Mouse (Mus musculus): ENCODE results near the gene Tmem183a.

Tmem183a gene

DNA sequence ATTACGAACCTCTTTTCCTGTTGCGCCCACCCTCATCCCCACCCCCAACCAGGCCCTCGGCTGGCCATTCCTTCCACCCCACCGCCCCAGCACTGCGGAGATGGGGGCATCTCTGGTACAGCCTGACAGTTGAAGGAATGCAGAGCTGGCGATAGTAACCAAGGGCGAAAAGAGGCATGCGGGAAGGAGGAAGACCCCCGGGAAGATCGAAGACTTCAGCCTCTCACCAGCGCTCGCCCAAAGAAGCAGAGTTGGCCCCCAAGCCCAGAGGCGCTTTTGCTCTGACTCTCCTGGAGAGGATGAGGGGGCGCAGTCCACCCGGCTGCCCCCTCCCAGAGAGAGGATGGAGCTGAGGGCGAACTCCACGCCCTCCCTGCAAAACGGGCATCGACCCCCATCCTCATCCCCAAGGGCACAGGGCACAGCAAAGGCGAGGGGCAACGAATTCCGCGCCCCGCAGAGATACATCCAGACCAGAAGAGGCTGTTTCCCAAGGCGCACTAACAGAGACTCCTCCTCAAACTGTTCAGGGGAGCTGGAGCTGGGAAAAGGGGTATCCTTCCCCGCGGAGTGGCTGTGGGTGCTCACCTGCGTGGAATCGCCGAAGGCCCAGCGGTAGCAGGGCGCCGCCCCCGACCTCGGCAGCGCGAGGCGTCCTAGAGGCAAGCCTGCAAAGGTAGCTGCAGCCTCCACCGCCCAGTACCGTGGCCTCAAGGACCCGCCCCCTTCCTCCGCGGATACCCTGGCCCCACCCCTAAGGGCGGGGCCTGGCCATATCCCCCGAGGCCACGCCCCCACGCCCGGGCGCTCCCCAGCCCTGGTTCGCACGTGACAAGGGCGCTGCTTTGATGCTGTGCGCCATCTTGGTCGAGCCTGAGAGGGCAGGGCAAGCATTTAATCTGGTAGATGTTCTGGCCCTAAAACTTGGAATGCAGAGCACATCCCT lies 17.5 kb downstream of the Tmem183a start:
- peak; percentile 61 to 65 for DNase-seq (ENCODE audit: low spot score in 2 of 2)

DNA sequence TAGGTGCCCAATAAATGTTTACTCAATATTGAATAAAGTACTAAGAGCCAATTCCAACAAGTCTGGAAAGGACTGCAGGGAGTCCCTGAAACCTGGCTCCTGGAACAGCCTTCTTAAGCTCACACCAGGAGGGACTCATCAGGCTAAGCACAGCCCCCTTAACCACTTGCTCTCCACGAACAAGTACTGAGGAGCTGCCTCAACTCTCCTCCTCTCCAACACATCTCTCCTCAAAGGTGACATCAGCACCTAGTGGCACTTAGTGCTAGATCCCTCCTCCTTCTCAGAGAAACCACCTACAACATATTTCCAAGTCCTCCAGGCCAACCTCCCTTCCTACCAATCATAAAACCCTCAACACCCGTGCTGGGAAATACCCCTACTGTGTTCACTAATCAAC lies 18.2 kb downstream of the Tmem183a start:
- DNase-seq (ENCODE audit: low spot score in 2 of 2): no peak

DNA sequence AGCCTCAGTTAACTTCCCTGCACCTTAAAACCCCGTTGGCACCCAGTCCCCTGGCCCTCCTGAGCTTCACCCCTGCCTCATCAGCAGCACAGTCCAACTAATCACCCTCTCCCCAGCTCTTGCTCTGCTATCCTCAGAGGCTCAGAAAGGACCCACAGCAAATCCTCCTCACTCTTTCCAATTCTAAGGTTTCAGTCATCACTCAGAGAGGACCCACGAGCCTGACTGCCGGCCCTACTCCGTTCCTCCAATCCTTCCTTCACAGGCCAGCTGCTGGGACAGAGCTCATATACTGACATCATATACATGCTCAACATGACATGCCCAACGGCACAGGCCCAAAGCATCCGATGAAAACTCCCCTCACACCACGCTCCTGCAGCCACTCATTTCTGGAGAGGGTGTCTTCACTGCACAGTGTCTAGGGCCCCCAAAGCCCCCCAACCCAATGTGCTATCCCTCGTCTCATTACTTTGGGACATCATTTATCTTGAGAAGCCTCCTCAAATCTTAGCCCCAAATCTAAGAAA lies 18.9 kb downstream of the Tmem183a start:
- no peak for DNase-seq (ENCODE audit: low spot score in 2 of 2)

DNA sequence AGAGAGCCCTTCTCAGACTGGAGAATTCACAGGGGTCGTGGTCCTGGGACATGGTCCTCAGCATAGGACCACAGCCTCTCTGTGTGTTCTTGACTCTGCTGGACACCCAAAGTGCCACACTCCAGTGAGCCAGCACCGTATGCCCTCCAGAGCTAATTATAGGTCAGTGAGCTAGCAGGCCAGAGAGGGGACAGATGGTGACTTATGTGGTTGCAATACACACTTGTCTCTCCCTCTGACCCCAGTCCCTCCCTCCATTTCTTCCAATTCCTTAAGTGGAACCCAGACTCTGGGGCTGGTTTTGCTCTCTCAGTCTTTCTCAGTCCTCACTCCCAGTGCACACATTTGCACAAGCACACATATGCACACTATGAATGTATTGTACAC lies 19.5 kb downstream of the Tmem183a start:
- DNase-seq (ENCODE audit: low spot score in 2 of 2): no peak

DNA sequence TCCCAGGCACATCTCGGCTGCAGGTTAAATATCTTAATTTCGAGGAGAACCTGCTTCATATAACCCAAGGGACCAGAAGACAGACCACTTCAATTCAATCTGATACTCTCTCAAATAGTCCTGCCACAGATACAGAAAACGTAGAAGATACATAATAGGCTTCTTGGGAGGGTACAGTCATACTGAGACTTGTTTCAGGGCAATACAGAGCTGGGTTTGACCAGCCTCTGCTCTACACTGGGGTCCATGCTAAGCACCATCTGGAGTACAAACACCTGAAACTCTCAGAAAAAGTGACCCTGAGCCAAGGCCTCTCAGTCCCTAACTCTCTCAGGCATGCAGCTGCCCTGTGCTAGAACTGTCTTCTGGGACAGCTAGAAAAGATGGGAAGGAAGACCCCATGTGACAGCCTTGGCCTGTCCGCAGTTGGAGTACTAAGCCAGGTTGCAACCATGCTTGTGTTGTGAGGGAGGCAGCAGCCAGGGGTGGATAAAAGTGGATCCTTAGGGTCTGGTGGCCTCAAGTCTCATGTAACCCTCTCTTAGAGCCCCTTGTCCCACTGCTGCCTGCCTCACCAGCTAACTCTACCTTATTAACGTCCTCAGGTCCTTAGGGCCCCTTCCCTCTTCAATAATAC lies 20.0 kb downstream of the Tmem183a start:
- no peak for DNase-seq (ENCODE audit: low spot score in 2 of 2)

DNA sequence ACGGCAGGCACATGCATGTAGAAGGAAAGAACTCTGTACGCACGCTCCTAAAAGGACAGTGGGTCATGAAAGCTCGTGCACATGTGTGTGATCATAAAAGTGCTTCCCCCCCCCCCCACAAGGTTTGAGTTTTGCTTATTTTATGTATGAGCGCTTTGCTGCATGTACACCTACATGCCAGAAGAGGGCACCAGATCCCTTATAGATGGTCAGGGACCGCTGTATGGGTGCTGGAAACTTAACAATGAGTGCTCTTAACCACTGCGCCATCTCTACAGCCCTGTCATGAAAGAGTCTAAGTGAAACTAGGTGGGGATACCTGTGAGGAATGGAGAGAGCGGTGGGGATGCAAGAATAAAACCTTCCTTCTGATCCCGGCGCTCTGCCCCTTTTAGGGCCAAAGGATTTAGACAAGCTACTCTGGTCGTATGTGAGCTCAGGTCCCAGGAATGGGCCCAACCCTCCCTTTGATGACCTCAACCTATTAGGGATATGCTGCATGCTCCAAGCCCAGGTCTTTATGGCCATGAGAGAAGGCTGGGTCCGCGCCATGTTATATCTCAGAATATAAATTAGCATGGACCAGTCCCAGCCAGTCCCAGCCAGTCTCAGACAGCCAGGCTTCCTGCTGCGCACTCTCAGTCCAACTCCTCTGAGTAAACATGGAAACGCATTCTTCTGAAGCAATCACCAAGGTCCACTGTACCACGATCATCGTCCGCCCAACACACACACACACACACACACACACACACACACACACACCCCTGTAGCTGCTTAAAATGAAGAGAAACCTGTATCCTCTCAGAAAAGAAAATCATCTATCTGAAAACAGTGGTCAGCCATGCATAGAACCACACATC lies 21.8 kb downstream of the Tmem183a start:
- no peak for DNase-seq (ENCODE audit: low spot score in 2 of 2)

DNA sequence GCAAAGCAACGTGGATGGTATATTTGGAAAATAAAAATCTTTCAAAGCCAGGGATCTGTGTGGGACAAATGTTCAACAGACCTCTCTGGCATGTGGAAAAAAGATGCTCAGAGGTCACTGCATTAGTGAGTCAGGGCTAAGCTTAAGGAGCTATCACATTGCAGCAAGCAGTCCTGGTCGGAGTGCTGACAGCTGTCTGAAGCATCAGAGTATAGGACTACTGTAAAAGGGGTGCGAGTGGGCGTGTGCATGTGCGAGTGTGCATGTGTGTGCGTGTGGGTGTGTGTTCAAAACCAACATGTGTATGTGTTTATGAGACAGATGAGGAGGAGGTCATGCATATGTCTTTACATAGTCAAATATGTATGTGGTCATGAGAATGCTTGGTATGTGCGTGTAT lies 22.6 kb downstream of the Tmem183a start:
- no peak for DNase-seq (ENCODE audit: low spot score in 2 of 2)

DNA sequence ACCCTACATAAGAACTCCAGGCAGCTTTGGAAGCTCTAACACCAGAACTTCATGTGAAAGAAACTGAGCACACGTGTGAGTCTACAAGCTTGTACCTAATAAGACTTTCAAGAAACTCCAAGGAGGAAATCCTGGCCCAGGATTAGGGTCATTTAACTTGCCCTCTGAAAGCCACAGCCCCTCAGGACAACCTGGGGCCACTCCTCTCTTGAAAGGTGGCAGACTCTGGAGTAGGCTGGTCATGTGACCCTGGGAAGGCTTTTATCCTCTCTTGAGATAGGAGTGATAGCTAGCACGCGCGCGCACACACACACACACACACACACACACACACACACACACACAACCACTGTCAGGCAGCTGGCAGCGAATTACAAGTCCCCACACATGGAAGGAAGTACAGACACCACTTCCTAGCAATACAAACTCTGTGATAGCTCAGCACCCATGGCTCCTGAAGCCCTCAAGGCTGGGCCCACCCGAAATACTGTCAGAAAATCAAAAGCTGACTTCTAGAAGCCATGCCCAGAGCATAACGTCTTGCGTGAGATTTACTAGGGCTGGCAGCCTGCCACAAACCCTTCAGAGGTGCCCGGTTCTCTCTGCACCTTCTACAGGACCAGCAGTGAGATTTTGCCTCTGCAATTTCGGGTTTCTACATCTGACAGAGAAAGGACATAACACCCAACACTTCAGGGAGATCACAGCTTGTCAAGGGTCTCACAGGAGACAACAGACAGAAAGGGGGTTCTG lies 24.6 kb downstream of the Tmem183a start:
- no peak for DNase-seq (ENCODE audit: low spot score in 2 of 2)

DNA sequence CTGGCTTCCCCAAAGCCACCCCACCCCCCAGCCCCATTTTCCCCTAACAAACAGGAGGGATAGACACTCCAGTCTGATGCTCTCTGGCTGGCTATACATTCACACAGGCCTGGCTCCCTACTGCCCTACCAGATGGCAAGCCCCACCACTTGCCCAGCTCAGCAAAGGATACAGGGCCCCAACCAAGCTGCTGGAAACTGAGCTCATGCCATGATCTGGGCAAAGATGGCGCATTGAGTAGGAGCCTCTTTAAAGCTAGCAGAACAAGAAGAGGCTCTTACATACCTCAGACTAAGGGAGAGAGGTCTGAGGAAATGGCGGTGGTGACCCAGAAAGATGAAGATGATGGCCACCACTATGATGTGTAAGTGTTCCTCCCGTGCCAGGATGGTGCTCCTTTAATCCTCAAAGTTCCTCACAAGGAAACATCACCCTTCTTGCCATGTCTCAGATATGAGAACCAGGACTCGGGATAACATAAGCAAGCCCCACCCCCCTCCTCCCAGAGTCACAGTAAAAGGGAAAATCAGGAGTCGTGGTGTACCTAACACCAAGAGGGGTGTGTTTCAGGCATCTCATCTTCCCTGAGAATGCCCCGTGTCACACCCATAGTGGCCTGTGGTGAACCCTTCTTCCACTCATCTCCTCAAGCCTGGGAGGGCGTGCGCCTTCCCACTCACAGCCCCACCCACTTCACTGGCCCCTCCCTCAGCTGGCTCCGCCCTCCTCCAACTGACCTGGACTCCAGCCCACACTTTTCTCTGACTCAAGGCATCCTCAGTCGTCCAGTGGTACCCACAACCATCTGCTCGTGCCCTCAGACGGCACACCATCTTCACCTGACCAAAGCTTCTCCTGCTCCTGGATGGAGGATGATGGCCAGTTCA lies 25.6 kb downstream of the Tmem183a start:
- DNase-seq (ENCODE audit: low spot score in 2 of 2): no peak

DNA sequence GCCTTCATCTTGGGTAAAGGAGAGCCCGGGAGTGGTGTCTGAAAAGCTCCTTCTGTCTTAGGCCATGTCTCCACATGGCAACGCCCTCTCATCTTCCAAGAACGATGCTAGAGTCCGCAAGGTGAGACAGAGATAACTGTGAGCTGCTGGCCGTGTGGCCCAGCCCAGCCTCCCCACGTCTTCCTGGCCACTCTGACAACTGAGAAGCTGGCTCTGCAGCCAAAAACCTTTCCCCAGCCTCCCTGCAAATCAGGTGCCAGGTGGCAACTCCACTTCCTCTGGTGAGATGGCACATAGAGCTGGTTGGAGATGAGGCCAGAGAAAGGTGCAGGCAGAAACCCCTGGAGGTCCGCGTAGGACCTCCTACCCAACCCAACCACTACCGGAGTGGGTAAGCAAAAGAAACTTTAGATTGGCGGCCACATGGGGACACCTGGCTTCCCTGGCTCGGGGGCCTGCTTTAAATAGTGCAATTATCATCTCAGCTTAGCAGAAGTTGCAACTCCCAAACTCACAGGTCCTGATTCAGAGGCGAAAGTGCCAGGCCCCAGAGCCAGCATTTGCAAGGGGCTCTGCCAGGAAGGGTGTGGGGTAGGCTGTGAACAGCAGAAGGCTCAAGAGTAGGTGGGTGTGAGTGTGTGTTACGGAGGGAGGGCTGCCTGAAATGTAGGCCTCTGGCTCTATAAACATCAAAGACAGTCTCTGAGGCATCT lies 26.4 kb downstream of the Tmem183a start:
- DNase-seq (ENCODE audit: low spot score in 2 of 2): peak in 1 of 2 experiments; percentile 27

DNA sequence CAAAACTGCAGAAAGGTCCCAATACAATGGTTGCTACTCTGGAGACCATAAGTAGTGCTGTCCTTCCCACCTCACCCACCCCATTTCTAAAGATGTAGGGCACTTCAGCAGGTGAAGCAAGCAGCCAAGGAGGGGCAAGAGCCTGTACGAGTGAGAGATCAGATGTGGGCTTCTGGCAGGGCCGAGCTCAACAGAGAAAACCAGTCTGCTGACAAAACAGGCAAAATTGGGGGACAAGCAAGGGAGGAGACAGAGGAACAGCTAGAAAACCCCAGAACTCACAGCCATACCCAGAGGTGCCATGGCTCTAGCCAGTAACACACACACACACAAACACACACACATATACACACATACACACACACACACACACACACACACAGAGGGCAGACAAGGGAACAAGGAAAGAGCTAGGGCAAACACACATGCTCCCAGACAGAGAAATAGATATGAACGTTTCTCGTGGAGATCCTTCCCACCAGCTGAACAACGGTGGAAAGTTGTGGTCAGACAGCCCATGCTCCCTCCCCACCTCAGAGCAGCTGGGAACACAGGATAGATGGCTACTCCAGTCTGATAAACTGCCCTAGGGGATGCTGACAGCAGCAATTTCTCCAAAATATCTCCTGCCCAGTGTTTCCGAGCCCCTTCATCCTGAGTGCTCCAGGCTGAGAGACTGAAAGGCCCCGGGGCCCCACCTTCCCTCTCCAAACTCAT lies 27.5 kb downstream of the Tmem183a start:
- no peak for DNase-seq (ENCODE audit: low spot score in 2 of 2)

DNA sequence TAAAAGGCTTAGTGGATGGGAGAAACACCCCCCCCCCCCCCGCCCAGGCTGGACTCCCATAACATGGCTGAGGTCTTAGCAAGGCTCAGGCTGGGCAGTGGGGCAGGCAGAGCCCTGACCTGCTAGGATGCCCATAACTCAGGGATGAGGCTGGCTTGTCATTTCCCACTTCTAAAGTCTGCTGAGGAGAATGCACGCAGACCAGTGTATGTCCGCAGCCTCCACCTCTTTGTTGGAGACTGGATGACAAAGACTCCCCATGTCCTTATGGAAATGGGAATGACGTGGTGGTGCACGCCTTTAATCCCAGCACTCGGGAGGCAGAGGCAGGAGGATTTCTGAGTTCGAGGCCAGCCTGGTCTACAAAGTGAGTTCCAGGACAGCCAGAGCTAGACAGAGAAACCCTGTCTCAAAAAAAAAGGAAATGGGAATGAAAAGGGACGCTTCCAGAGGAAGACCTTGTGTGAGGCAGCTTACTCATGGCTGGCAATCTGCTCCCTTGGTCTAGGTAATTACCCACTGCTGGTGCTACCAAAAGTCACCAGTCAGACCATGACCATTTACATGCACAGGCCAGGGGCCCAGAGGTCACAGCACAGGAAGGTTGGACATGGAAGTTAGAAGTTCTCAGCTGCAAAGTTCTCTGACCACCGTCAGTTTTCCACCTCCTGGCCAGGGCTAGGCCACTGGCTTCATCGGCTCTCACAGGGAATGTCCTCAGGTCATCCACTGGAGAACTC lies 28.2 kb downstream of the Tmem183a start:
- DNase-seq (ENCODE audit: low spot score in 2 of 2): no peak

DNA sequence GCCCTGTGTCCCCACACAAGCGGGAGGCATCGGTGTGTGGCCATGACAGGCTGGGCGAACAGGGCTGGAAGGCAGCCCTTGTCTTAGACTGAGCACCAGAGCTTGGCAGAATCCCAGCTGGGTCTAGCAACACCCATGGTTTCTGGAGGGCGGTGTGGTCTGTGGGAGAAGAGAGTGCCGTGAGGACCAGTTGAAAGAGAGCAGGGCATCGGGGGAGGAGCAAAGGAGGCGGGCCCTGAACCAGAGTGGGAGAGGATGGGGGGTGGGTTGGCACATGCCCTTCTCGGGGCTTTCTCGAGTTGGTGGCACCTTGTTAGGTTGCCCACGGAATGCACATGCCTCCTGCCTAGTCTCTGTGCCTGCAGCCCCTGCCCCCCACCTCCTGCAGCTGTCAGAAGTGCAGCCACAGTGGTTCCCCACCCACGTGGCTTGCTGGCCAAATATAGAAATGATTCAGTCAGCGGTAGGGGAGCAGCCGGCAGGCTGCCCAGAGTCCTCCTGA lies 29.0 kb downstream of the Tmem183a start, which contains the start of gene Ppfia4:
Ppfia4 (minus strand) TSS at position 159 of the 502 bp plus-strand sequence.
- peak; percentile 45 to 61 for DNase-seq (ENCODE audit: low spot score in 2 of 2)

DNA sequence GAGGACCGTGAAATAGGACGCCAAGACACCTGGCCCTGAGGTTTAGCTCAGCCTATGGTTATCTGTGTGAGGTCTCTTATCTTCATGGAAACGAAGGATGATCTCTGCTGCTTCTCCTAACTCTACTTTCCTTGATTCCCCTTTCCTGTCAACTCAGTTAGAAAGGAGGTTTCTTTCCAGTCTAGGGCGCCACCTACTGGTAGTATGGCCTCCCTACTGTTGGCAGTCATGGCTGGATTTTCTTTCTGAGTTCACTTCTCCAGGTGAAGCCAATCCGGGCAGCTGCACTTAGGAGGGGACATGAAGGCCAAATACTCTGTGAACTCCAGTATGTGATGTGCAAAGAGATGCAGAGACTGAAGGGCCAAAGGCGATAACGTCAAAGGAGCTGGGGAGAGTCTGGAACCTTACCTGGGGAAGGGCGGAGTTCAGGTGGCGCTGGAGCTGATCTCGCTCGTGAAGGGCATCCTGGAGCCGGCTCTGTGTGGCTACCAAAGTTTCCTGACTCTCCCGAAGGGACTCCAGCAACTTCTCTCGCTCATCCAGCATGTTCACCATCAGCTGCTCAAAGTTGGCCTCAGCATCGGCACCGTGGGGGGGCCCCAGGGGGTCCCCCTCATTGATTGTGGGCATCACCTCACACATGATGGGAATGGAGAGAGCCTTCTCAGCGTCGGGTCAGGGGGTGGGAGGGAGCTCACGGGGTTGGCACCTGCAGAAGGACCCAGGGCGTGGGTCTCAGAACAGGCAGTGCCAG lies 29.7 kb downstream of the Tmem183a start:
- peak; percentile 80 to 84 for DNase-seq (ENCODE audit: low spot score in 2 of 2)

DNA sequence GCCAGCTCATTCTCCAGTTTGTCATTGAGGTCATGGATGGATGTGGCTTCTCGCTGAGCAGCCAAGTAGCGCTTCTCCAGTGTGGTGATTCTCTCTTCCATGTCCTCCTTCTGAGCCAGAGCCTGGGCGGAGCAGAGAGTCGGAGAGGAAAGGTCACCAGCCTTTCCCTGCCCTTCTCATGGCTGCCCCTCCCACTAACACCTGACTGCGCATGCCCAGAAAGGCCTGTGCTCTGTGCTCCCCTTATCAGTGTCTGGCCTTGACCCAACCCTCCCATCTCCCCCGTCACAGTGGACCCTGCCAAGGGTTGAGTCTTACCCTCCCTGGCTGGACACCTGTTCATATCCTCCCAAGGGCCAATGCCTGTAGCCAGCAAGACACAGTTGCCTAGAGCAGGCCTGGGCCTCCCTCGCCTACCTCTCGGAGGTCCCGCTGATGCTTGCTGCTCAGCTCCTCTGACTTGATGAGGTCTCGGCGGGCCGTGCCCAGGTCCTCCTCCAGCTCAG lies 34.9 kb downstream of the Tmem183a start:
- no peak for DNase-seq (ENCODE audit: low spot score in 2 of 2)

DNA sequence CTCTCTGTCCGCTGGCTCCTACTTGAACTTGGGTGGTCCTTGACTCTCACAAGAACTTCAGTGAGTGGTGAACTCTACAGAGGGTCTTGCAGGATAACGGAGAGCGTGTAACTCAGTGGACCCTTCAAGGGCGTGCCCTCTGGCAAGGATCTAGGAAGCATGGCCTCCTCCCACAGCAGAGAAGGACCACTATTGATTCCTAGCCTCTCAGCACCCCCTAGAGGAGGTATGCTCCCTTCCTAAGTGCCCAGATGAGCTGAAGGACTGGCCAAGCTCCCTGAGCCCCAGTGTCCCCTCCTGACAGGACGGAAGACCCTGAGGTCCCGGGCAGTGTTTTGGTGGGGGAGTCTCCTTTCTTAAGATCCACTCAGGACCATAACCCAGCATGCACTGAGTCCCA lies 39.2 kb downstream of the Tmem183a start:
- DNase-seq (ENCODE audit: low spot score in 2 of 2): no peak

All from frontal cortex, postnatal 25 days (tissue).